In genomic region chr12:73402137-73402712, GRCm38 (mm10) we compare ENCODE assay signal across 17 mouse cellular contexts.
A peak's percentile ranks its signal among the peaks of the same experiment; 100 is the strongest.
DNase-seq lines count a peak whose midpoint lies in the region; ATAC-seq lines count a peak whose summit lies in the region.
"Had no signal": no experiment of that assay in that cellular context is flagged by ENCODE, and none has a peak within 500 bp of the region (broad histone marks: within the 10 kb centered on the region; RNA-seq: fewer than 3 reads in every experiment).

No protein-coding gene starts in this region.

- no peaks in the 10 kb centered on the region for H3K9me3 ChIP-seq in heart, embryonic 16.5 days (replicated peaks; ENCODE audit: control insufficient read depth, low read length)
- H3K9me3 ChIP-seq in limb, embryonic 13.5 days, result no peaks in the 10 kb centered on the region
- H3K9me3 ChIP-seq in forebrain, embryonic 10.5 days, result no peaks in the 10 kb centered on the region
- H3K9me3 ChIP-seq: forebrain, embryonic 13.5 days; liver, embryonic 12.5 days; midbrain, embryonic 10.5 days had no signal

- ATAC-seq in heart, embryonic 16.5 days (replicated peaks; ENCODE audit: extremely low read depth, insufficient read depth, low FRiP score), result peak; percentile 19; the same call in 1 of the 2 replicates
- ATAC-seq in limb, embryonic 13.5 days (ENCODE audit: low FRiP score, low read depth), result no peak
- ATAC-seq: forebrain, embryonic 13.5 days; liver, embryonic 12.5 days had no signal

- peak overlapping the region; percentile 98 for H3K27ac ChIP-seq in heart, embryonic 16.5 days (ENCODE audit: low read length)
- H3K27ac ChIP-seq in limb, embryonic 13.5 days, result peak overlapping the region; percentile 55; the same call in 1 of the 2 replicates
- no peak overlapping the region for H3K27ac ChIP-seq in forebrain, embryonic 10.5 days
- H3K27ac ChIP-seq: forebrain, embryonic 13.5 days; liver, embryonic 12.5 days; midbrain, embryonic 10.5 days had no signal

- 38% methylated on average over 5 of the region's 5 CpGs for WGBS in heart, embryonic 16.5 days
- 51% methylated on average over 5 of the region's 5 CpGs for WGBS in limb, embryonic 13.5 days
- WGBS in forebrain, embryonic 10.5 days, result 84% methylated on average over 5 of the region's 5 CpGs

- DNase-seq in gastrocnemius, postnatal 4 days (ENCODE audit: low spot score in 2 of 2), result peak; percentile 5 to 13
- DNase-seq in gastrocnemius, adult 8-10 months (ENCODE audit: low spot score in 2 of 2), result no peak
- DNase-seq in heart, postnatal 10 days, result no peak
- DNase-seq in thymus, postnatal 25 days, result peak; percentile 50
- DNase-seq in forebrain, embryonic 10.5 days (ENCODE audit: extremely low spot score, low spot score), result no peak
- no peak for DNase-seq in right cerebral cortex, postnatal 25 days
- DNase-seq: adrenal gland, adult 8-10 months; cerebellum, adult 11 months; lung, embryonic 14.5 days; lung, postnatal 4 days; right cerebral cortex, postnatal 4 days had no signal

- H3K27me3 ChIP-seq in heart, embryonic 16.5 days (ENCODE audit: control insufficient read depth, insufficient read depth, low read length), result no peaks in the 10 kb centered on the region
- H3K27me3 ChIP-seq in limb, embryonic 13.5 days, result peaks cover 23% of the 10 kb centered on the region
- H3K27me3 ChIP-seq in forebrain, embryonic 10.5 days (ENCODE audit: poor library complexity, severe bottlenecking), result no peaks in the 10 kb centered on the region
- H3K27me3 ChIP-seq: CH12.LX; forebrain, embryonic 13.5 days; liver, embryonic 12.5 days had no signal

- H3K4me3 ChIP-seq in heart, embryonic 16.5 days (ENCODE audit: low read length), result no peak overlapping the region
- H3K4me3 ChIP-seq in limb, embryonic 13.5 days, result no peak overlapping the region
- H3K4me3 ChIP-seq in forebrain, embryonic 10.5 days, result no peak overlapping the region
- H3K4me3 ChIP-seq: forebrain, embryonic 13.5 days; liver, embryonic 12.5 days; midbrain, embryonic 10.5 days had no signal

- no peak overlapping the region for H3K4me2 ChIP-seq in heart, embryonic 16.5 days (ENCODE audit: low read depth, low read length)
- H3K4me2 ChIP-seq in limb, embryonic 13.5 days (replicated peaks), result no peak overlapping the region
- H3K4me2 ChIP-seq: forebrain, embryonic 13.5 days; liver, embryonic 12.5 days; lung, embryonic 14.5 days had no signal

- H3K4me1 ChIP-seq in heart, embryonic 16.5 days (ENCODE audit: control insufficient read depth, insufficient read depth, low read length), result peaks cover 33% of the 10 kb centered on the region
- H3K4me1 ChIP-seq in limb, embryonic 13.5 days, result peaks cover 47% of the 10 kb centered on the region
- H3K4me1 ChIP-seq in forebrain, embryonic 10.5 days, result peaks cover 18% of the 10 kb centered on the region
- H3K4me1 ChIP-seq: liver, embryonic 12.5 days had no signal

- no peaks in the 10 kb centered on the region for H3K36me3 ChIP-seq in heart, embryonic 16.5 days (ENCODE audit: control insufficient read depth, insufficient read depth)
- H3K36me3 ChIP-seq in limb, embryonic 13.5 days, result no peaks in the 10 kb centered on the region
- no peaks in the 10 kb centered on the region for H3K36me3 ChIP-seq in forebrain, embryonic 10.5 days (replicated peaks)
- H3K36me3 ChIP-seq: liver, embryonic 12.5 days; midbrain, embryonic 10.5 days had no signal

- H3K9ac ChIP-seq in heart, embryonic 16.5 days (ENCODE audit: low read length), result peak overlapping the region; percentile 64; the same call in 1 of the 2 replicates
- no peak overlapping the region for H3K9ac ChIP-seq in limb, embryonic 13.5 days
- H3K9ac ChIP-seq: forebrain, embryonic 13.5 days; liver, embryonic 12.5 days; lung, embryonic 14.5 days had no signal

- intact Hi-C loops in heart, postnatal 10 days (cut with DNase I), result loop anchor here (5.0 kb wide), 1 partner anchor 75 kb away; no protein-coding TSS in a partner anchor

Comparison
In these comparisons a context has a peak if more than half of its experiments do, and no peak if none do; other contexts are left out.
1. DNase-seq: peak in gastrocnemius, postnatal 4 days (2 of 2) and thymus, postnatal 25 days (single experiment); none in gastrocnemius, adult 8-10 months (0 of 2), heart, postnatal 10 days (0 of 2), forebrain, embryonic 10.5 days (single experiment) and right cerebral cortex, postnatal 25 days (single experiment).